Mouse (Mus musculus) common myeloid progenitor, adult 5-6 weeks (primary cell): Measurements from ENCODE around the gene Gm11992. TPM values are rescaled to one million over a fixed set of nuclear protein-coding genes. Genes with fewer than 3 reads are reported as not detected.
A peak's percentile ranks its signal among the peaks of the same experiment; 100 is the strongest.

ENCODE experiments used
- ATAC-seq: replicated peaks from 2 replicates; pipeline ENCODE4 v1.8.0; 2016; ENCODE audit warnings: low read depth, mild to moderate bottlenecking, moderate TSS enrichment, inconsistent platforms; ENCODE audit not compliant: poor library complexity, severe bottlenecking
- total RNA-seq: library from RNA; stranded (forward); fragments of 200-1000, 187-1606 nt; gene quantifications from 2 replicates; pipeline ENCODE4 v1.2.3, GENCODE M21; 2017

The Gm11992 gene
- total RNA-seq, 1 experiment from 2014 or later = 0.32 TPM

DNA sequence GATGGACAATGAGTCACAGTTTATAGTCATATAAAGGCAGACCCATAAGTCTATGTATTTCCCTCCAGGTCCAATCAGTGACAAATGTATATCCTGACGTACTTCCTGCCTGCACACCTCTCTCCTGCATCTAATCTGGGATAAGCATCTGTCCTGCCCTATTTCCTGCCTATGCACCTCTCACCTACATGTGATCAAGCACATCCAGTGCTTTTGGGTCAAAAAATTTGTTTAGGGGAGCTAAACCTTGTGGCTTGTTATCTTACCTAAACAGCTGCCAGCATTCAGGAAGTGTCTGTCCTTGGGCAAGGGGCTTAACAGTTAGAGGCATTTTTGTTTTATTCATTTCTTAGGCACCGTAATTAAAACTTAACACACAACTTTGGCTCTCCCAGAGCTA lies 64.8 kb downstream of the Gm11992 start:
- ATAC-seq = peak; percentile 84

- ATAC-seq = no peak
These were observed 67.2 kb downstream of the Gm11992 start for GRCm38 (mm10) chr11:9115367-9116120.

GRCm38 (mm10) chr11:9116121-9116520 lies 67.7 kb downstream of the Gm11992 start:
- no peak for ATAC-seq

DNA sequence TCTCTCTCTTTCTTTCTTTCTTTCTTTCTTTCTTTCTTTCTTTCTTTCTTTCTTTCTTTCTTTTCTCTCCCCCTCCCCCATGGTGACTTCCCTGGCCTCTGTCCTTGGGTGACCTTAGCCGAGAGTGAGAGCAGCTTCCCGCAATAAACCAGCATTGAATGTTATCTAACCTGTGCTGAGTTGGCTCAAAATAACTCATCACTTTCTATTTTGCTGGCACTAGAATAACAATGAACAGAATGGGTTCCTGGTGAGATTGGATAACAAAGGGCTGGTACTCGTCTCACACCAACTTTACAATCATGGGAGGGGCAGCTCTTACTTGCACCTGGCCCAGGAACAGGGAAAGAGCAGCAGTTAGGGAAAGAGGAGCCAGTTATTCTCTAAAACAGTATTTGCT lies 68.5 kb downstream of the Gm11992 start:
- no peak for ATAC-seq

DNA sequence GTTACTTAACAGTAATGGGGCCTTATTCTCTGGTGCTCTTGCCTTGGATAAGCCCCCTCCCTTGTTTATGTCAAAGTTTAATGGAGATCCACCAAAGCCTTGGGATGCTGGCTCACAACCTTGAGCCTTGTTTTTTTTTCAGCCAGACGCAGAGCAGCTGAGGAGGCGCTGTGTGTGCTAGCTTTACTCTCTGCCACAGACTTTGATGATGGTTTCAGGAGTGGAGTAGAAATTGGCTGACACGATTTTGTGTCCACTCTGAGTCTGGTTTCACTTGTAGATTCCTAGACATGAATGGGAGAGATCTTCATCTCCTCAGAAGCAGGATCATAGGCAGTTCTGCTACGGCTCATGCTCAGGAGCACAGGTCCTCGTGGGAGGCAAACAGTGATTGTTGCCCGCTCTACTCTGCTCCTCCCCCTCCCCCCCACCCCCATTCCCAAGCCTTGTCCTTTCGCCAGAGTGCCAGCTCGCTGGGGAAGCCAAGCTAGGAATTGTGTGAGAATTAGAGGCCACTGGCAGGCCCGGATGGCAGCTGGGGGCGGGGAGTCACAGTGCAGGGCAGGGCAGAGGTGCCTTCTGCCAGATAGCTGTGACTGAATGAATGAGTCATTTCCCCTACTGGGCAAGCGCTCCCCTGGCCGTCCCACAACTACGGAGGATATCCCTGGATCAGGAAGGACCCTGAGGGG lies 69.1 kb downstream of the Gm11992 start:
- ATAC-seq = peak; percentile 54

GRCm38 (mm10) chr11:9118050-9118420 lies 69.6 kb downstream of the Gm11992 start, which contains the start of gene Upp1:
Gene Upp1, plus strand, starts transcription at chr11:9118103.
- no peak for ATAC-seq

DNA sequence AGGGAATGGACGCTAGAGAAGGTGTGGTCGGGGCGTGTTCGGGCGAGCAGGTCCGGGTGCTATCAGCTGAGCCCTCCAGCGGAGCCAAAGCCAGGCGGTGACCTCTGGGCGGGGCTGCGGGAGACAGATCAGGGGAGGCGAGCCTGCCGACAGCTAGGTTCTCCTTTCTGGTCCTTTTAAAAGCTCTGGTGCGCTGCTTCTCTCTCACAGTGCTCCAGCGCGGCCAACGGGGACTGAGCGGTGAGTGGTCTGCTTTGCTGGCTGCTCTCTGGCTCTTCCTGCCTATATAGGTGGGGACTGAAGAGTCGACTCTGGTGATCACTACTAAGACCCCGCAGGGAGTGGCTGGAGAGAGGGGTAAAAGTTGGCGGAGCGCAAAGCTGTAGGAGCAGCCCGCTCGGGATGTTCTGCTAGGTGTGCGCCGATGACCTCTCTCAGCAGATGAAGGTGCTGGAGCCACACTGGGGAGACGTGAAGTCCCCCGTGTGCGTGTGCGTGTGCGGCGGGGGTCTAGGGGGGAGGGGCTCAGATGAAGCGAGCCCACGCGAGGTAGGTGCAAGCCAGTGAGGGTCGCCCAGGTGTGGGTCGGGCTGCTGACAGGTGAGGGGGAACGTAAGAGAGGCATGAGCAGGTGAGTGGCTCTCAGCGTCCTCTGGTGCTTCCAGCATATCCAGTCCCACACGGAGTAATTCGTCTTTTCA lies 70.2 kb downstream of the Gm11992 start:
- ATAC-seq = peak; percentile 75

Other genes starting within 250 kb of the Gm11992 start
- not detected in 2 replicates for gene Pkd1l1, start 75.3 kb upstream of the Gm11992 start, total RNA-seq
- gene Hus1, start 37.4 kb upstream of the Gm11992 start, total RNA-seq = 21.1 and 22.3 TPM in 2 replicates
- gene Sun3, start 397 bp downstream of the Gm11992 start, total RNA-seq = not detected in 2 replicates
- gene Upp1, start 69.5 kb downstream of the Gm11992 start, total RNA-seq = 1.6 and 11.3 TPM in 2 replicates
- 1.8 and 3.7 TPM in 2 replicates for gene Abca13, start 143.3 kb downstream of the Gm11992 start, total RNA-seq